Mouse (Mus musculus) thymus, postnatal 0 days (tissue): ENCODE measurements at regions not wholly inside any gene's neighbourhood (a gene's known extent, or its start where the extent isn't known, plus 50 kb on each side); places are given as distances from the start of the nearest gene placed in this dataset.
"Not testable (repeated sequence)": the region's sequence is repeated elsewhere in the genome, so short reads cannot be mapped to it uniquely, and the experiment has no call there.

Source experiments
- DNase-seq: peaks from one replicate; pipeline ENCODE4 v3.0.0-alpha.2; 2015; ENCODE audit warnings: low spot score

GRCm38 (mm10) chr17:13432256-13432655, 77.9 kb downstream of the Tcp10c start:
- not testable (repeated sequence) for DNase-seq

- DNase-seq = not testable (repeated sequence)
Measured at GRCm38 (mm10) chr17:13434146-13434545, 79.8 kb downstream of the Tcp10c start.

GRCm38 (mm10) chr17:13438790-13439189, 84.4 kb downstream of the Tcp10c start:
- not testable (repeated sequence) for DNase-seq

GRCm38 (mm10) chr17:13440708-13441530, 86.5 kb downstream of the Tcp10c start:
- not testable (repeated sequence) for DNase-seq

GRCm38 (mm10) chr17:13442229-13442628, 87.9 kb downstream of the Tcp10c start:
- not testable (repeated sequence) for DNase-seq

GRCm38 (mm10) chr17:13456869-13457600, 102.7 kb downstream of the Tcp10c start:
- DNase-seq = not testable (repeated sequence)

- DNase-seq = not testable (repeated sequence)
Measured at GRCm38 (mm10) chr17:13457942-13458341, 103.6 kb downstream of the Tcp10c start.

GRCm38 (mm10) chr17:13458814-13459213, 104.4 kb downstream of the Tcp10c start:
- DNase-seq = not testable (repeated sequence)

- not testable (repeated sequence) for DNase-seq
Measured at GRCm38 (mm10) chr17:13462663-13463062, 108.3 kb downstream of the Tcp10c start.

GRCm38 (mm10) chr17:13465822-13466221, 111.5 kb downstream of the Tcp10c start:
- not testable (repeated sequence) for DNase-seq

GRCm38 (mm10) chr17:13469867-13470380, 115.6 kb downstream of the Tcp10c start:
- DNase-seq = not testable (repeated sequence)

GRCm38 (mm10) chr17:13472460-13473062, 118.2 kb downstream of the Tcp10c start:
- peak; percentile 74 for DNase-seq

GRCm38 (mm10) chr17:13474310-13475094, 120.1 kb downstream of the Tcp10c start:
- DNase-seq = no peak

- peak; percentile 1 for DNase-seq
Measured at GRCm38 (mm10) chr17:13478866-13479571, 124.6 kb downstream of the Tcp10c start.

- DNase-seq = peak; percentile 48
Measured at GRCm38 (mm10) chr17:13479572-13480063, 125.2 kb downstream of the Tcp10c start.

GRCm38 (mm10) chr17:13481445-13482085, 127.2 kb downstream of the Tcp10c start:
- DNase-seq = no peak

- DNase-seq = no peak
Measured at GRCm38 (mm10) chr17:13482136-13482535, 127.8 kb downstream of the Tcp10c start.

GRCm38 (mm10) chr17:13487291-13488215, 133.2 kb downstream of the Tcp10c start:
- no peak for DNase-seq
